In genomic region chr8:110721606-110722413, GRCm38 (mm10) we compare ENCODE assay signal across 8 mouse cellular contexts. TPM values are rescaled to one million over a fixed set of nuclear protein-coding genes. Genes with fewer than 3 reads are reported as not detected.
DNase-seq lines count a peak whose midpoint lies in the region; ATAC-seq and TF ChIP-seq lines count a peak whose summit lies in the region.

No protein-coding gene starts in this region.

- no peaks in the 10 kb centered on the region for H3K27me3 ChIP-seq in embryonic facial prominence, embryonic 13.5 days
- H3K27me3 ChIP-seq in hindbrain, embryonic 15.5 days, result no peaks in the 10 kb centered on the region
- no peaks in the 10 kb centered on the region for H3K27me3 ChIP-seq in lung, embryonic 15.5 days
- H3K27me3 ChIP-seq in stomach, embryonic 15.5 days (replicated peaks), result no peaks in the 10 kb centered on the region

- H3K4me2 ChIP-seq in embryonic facial prominence, embryonic 13.5 days, result peak overlapping the region; percentile 96
- H3K4me2 ChIP-seq in hindbrain, embryonic 15.5 days, result peak overlapping the region; percentile 97
- peak overlapping the region; percentile 87 for H3K4me2 ChIP-seq in lung, embryonic 15.5 days
- H3K4me2 ChIP-seq in stomach, embryonic 15.5 days, result peak overlapping the region; percentile 65

- H3K36me3 ChIP-seq in ES-E14 (ENCODE audit: control insufficient read depth, insufficient read depth, low read length, poor library complexity, severe bottlenecking), result no peaks in the 10 kb centered on the region; the same call in 1 of the 2 replicates
- peaks cover 26% of the 10 kb centered on the region for H3K36me3 ChIP-seq in embryonic facial prominence, embryonic 13.5 days
- H3K36me3 ChIP-seq in hindbrain, embryonic 15.5 days, result no peaks in the 10 kb centered on the region
- H3K36me3 ChIP-seq in lung, embryonic 15.5 days, result no peaks in the 10 kb centered on the region
- no peaks in the 10 kb centered on the region for H3K36me3 ChIP-seq in stomach, embryonic 15.5 days

- peak; percentile 21 for ATAC-seq in frontal cortex, adult (ENCODE audit: low TSS enrichment)
- peak; percentile 8; the same call in 1 of the 2 replicates for ATAC-seq in embryonic facial prominence, embryonic 13.5 days (ENCODE audit: insufficient number of reproducible peaks, insufficient read depth, low FRiP score, low TSS enrichment, low read depth)
- ATAC-seq in hindbrain, embryonic 15.5 days (ENCODE audit: low FRiP score, low read depth), result peak; percentile 38
- peak; percentile 21 for ATAC-seq in lung, embryonic 15.5 days (ENCODE audit: borderline replicate concordance, extremely low read depth, low FRiP score, low TSS enrichment)
- ATAC-seq in stomach, embryonic 15.5 days (ENCODE audit: insufficient read depth, low FRiP score, low read depth), result peak; percentile 44
- ATAC-seq in activated CD4-positive, CD25-positive, alpha-beta regulatory T cell, adult 4 months, result no peak

- peak overlapping the region; percentile 84 for H3K9ac ChIP-seq in ES-E14 (ENCODE audit: insufficient read depth, low read depth, low read length, poor library complexity, severe bottlenecking)
- H3K9ac ChIP-seq in embryonic facial prominence, embryonic 13.5 days, result peak overlapping the region; percentile 94
- peak overlapping the region; percentile 99 for H3K9ac ChIP-seq in hindbrain, embryonic 15.5 days
- peak overlapping the region; percentile 90 for H3K9ac ChIP-seq in lung, embryonic 15.5 days
- peak overlapping the region; percentile 89 for H3K9ac ChIP-seq in stomach, embryonic 15.5 days

- no peak overlapping the region for H3K27ac ChIP-seq in ES-E14 (ENCODE audit: insufficient read depth, low read depth, low read length, poor library complexity, severe bottlenecking)
- peak overlapping the region; percentile 91 for H3K27ac ChIP-seq in embryonic facial prominence, embryonic 13.5 days
- peak overlapping the region; percentile 94 for H3K27ac ChIP-seq in hindbrain, embryonic 15.5 days (replicated peaks)
- peak overlapping the region; percentile 97 for H3K27ac ChIP-seq in lung, embryonic 15.5 days
- peak overlapping the region; percentile 95 for H3K27ac ChIP-seq in stomach, embryonic 15.5 days

- WGBS in embryonic facial prominence, embryonic 13.5 days, result under 1% methylated on average over 40 of the region's 59 CpGs
- under 1% methylated on average over 48 of the region's 59 CpGs for WGBS in hindbrain, embryonic 15.5 days
- WGBS in lung, embryonic 15.5 days, result 1% methylated on average over 48 of the region's 59 CpGs
- under 1% methylated on average over 46 of the region's 59 CpGs for WGBS in stomach, embryonic 15.5 days

- no peak for DNase-seq in frontal cortex, adult 2 months (ENCODE audit: extremely low spot score in 1 of 2, low spot score in 1 of 2)
- no peak for DNase-seq in ES-E14 (ENCODE audit: low read depth, low spot score)

- in situ Hi-C loops in ES-E14 (cut with MboI; ENCODE audit: low sequenced_read_pairs in 2 of 2, unreplicated experiment in 2 of 2), result no loop called here

- H3K4me3 ChIP-seq in ES-E14 (ENCODE audit: insufficient read depth in 1 of 2, low read depth in 1 of 2, low read length in 2 of 2, poor library complexity in 1 of 2, severe bottlenecking in 1 of 2), result peak overlapping the region; percentile 83 to 93
- peak overlapping the region; percentile 77 for H3K4me3 ChIP-seq in embryonic facial prominence, embryonic 13.5 days
- peak overlapping the region; percentile 83 for H3K4me3 ChIP-seq in hindbrain, embryonic 15.5 days
- H3K4me3 ChIP-seq in lung, embryonic 15.5 days, result peak overlapping the region; percentile 79
- H3K4me3 ChIP-seq in stomach, embryonic 15.5 days (replicated peaks), result peak overlapping the region; percentile 72

- peaks cover 2 to 6% of the 10 kb centered on the region in 2 experiments; a peak in 1 of 4 replicates for H3K4me1 ChIP-seq in ES-E14 (ENCODE audit: control insufficient read depth in 2 of 2, insufficient read depth in 2 of 2, low read length in 2 of 2, poor library complexity in 1 of 2)
- peaks cover 83% of the 10 kb centered on the region for H3K4me1 ChIP-seq in embryonic facial prominence, embryonic 13.5 days
- peaks cover 82% of the 10 kb centered on the region for H3K4me1 ChIP-seq in hindbrain, embryonic 15.5 days (replicated peaks)
- H3K4me1 ChIP-seq in lung, embryonic 15.5 days, result peaks cover 86% of the 10 kb centered on the region
- peaks cover 72% of the 10 kb centered on the region for H3K4me1 ChIP-seq in stomach, embryonic 15.5 days

- no peaks in the 10 kb centered on the region for H3K9me3 ChIP-seq in ES-E14 (ENCODE audit: control insufficient read depth, insufficient read depth, low read depth, low read length)
- H3K9me3 ChIP-seq in embryonic facial prominence, embryonic 13.5 days, result no peaks in the 10 kb centered on the region
- H3K9me3 ChIP-seq in hindbrain, embryonic 15.5 days, result no peaks in the 10 kb centered on the region
- no peaks in the 10 kb centered on the region for H3K9me3 ChIP-seq in lung, embryonic 15.5 days
- H3K9me3 ChIP-seq in stomach, embryonic 15.5 days, result no peaks in the 10 kb centered on the region

TF ChIP-seq in ES-E14, 5 proteins besides CTCF, POLR2A, EP300 and RAD21:
- TF ChIP-seq ZNF384 (IDR thresholded peaks at IDR 0.05; ENCODE audit: low read depth, low read length), result no peak
- TF ChIP-seq CHD2 (IDR thresholded peaks at IDR 0.05; ENCODE audit: low read depth, low read length), result no peak
- TF ChIP-seq ZC3H11A (IDR thresholded peaks at IDR 0.05; ENCODE audit: borderline replicate concordance, low read depth, low read length), result no peak
- TF ChIP-seq MAFK (IDR thresholded peaks at IDR 0.05; ENCODE audit: insufficient read depth, low read depth, low read length), result no peak
- no peak for TF ChIP-seq HCFC1 (IDR thresholded peaks at IDR 0.05; ENCODE audit: borderline replicate concordance, insufficient read depth, low read length)

RNA-seq across cellular contexts. Expression of gene Mtss1l, which starts 0.5 kb away (rescaled TPM):
- polyA plus RNA-seq in frontal cortex, adult 2 months (2012; rRNA removed), result 202 and 212 TPM in 2 replicates
- total RNA-seq in ES-E14 (2012; rRNA removed), result 3.0 and 3.6 TPM in 2 replicates
- 11.0 and 12.6 TPM in 2 replicates for polyA plus RNA-seq in embryonic facial prominence, embryonic 13.5 days (2015; fragmentation: Nextera tagmentation; extraction: Ambion mirVana)
- polyA plus RNA-seq in hindbrain, embryonic 15.5 days (2015; fragmentation: Nextera tagmentation; extraction: Ambion mirVana), result 51.8 and 62.3 TPM in 2 replicates
- 23.0 and 27.9 TPM in 2 replicates for polyA plus RNA-seq in lung, embryonic 15.5 days (2015; fragmentation: Nextera tagmentation; extraction: Ambion mirVana)
- 15.9 and 16.2 TPM in 2 replicates for polyA plus RNA-seq in stomach, embryonic 15.5 days (2015; fragmentation: Nextera tagmentation; extraction: Ambion mirVana)
- under 1 TPM in 1 of 2 experiments, not detected in 1; 0.21 TPM for polyA plus RNA-seq in activated CD4-positive, CD25-positive, alpha-beta regulatory T cell, adult 4 months (2017; shearing (Covaris generic))
